Mouse (Mus musculus): ENCODE measurements at regions not wholly inside any gene's neighbourhood (a gene's known extent, or its start where the extent isn't known, plus 50 kb on each side); places are given as distances from the start of the nearest gene placed in this dataset.
A peak's percentile ranks its signal among the peaks of the same experiment; 100 is the strongest.
"Not testable (repeated sequence)": the region's sequence is repeated elsewhere in the genome, so short reads cannot be mapped to it uniquely, and the experiment has no call there.

GRCm38 (mm10) chr12:77588297-77588696 lies 350.4 kb downstream of the Fut8 start:
- DNase-seq (ENCODE audit: low spot score in 2 of 2), result no peak

DNA sequence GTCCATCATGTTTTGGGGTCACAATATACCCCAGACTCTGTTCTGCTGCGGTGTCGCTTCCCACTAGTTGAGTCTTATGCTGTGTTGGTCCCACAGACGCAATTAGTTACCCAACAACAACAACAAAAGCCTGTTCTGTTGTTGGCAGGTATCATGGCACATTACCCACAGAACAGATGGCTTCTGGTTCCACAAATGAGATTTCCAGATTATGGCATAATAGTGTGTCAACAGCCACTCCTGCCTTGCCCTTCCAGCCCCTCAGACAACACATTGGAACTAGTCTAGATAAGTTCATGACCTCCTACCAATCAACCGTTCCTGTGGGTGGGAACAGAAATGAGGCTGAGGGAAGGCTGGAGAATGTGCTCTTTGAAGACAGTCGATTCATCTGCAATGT lies 351.5 kb downstream of the Fut8 start:
- no peak for DNase-seq (ENCODE audit: low spot score in 2 of 2)

DNA sequence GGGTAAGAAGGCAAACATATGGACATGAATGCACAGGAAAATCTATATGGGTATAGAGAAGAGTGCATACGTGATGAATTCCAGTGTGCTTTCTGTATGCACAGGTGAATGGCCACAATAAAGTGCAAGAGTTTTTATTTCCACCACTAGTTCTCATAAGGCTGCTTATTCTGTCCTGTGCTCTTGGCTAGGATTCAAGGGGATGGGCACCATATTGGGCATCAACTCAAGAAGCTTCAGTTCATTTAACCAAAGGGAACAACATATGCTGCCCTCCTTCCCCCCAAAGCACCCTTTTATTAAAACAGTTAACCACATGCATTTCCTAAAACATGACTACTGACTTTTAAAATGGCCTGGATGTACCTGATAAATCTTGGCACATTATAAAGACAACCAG lies 356.2 kb downstream of the Fut8 start:
- DNase-seq (ENCODE audit: low spot score in 2 of 2), result no peak

- no peak for DNase-seq (ENCODE audit: low spot score in 2 of 2)
These were observed 356.7 kb downstream of the Fut8 start for GRCm38 (mm10) chr12:77594657-77595056.

DNA sequence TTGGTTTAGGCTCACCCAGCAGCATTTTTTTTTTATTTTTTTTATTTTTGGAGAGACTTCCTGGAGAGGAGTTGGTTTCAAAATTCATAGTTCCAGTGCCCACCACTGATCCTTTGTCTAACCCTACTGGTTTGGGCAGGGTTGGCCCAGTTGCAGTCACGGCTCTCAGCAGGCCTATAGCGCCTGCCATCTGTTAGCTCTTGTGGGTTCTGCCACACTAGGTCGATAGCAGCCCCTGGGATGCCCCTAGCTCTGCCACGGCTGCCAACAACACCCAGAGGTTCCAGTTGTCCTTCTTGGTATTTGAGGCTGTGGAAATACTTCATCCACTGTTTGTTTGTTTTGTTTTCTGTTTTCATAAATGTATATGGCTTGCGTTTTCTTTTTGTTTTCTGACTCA lies 357.9 kb downstream of the Fut8 start:
- DNase-seq (ENCODE audit: low spot score in 2 of 2), result no peak

- no peak for DNase-seq (ENCODE audit: low spot score in 2 of 2)
These were observed 358.8 kb downstream of the Fut8 start for GRCm38 (mm10) chr12:77596676-77597075.

DNA sequence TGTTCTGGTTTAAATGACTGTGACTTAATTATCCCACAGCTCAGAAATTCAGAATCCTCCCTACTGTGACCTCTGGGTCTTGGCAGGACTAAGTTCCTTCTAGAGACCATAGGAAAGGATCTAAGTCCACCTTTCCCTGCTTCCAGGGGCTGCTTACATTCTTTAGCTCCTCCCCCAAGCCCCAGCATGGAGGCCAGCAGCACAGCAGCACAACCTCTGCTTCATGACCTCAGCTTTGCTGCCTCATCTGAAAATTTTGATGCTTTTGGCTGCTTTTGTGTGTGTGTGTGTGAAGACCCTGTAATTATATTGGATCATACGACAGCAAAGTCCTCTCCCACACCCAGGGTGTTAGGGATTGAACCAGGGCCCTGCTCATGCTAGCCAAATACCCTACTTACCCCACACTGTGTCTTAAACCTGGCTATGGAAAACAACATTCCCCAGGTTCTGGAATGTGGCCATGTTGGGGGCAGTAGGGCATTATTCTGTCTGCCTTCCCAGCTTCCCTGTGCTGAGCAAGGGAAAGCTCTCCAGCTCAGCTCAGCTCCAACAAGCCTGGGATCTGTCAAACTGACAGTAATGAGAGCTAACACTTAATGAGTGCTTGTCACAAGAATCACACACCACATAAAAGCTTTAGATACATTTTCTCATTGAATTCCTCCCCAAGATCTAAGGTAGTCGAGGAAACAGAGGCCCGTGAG lies 359.9 kb downstream of the Fut8 start:
- no peak for DNase-seq (ENCODE audit: low spot score in 2 of 2)

- DNase-seq (ENCODE audit: low spot score in 2 of 2), result peak; percentile 7 to 8
These were observed 360.4 kb downstream of the Fut8 start for GRCm38 (mm10) chr12:77598334-77598715.

DNA sequence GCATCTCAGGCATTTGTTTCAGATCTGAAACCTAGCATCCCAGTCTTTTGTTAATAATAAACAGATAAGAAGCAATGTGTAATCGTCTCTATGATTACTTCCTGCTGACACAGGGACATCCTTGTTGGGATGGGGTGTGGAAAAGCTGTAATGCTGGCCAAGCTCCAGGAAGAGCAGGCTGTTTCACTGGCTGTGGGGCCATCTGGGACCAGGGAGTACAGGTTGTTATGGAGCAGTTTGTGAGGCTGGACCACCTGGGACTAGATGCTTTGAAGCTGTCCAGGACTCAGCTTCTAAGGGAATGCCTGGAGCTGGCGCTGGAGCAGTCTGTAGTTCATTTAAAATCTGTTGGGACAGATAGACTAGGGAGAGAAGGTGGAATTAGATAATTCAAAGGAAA lies 361.5 kb downstream of the Fut8 start:
- no peak for DNase-seq (ENCODE audit: low spot score in 2 of 2)

DNA sequence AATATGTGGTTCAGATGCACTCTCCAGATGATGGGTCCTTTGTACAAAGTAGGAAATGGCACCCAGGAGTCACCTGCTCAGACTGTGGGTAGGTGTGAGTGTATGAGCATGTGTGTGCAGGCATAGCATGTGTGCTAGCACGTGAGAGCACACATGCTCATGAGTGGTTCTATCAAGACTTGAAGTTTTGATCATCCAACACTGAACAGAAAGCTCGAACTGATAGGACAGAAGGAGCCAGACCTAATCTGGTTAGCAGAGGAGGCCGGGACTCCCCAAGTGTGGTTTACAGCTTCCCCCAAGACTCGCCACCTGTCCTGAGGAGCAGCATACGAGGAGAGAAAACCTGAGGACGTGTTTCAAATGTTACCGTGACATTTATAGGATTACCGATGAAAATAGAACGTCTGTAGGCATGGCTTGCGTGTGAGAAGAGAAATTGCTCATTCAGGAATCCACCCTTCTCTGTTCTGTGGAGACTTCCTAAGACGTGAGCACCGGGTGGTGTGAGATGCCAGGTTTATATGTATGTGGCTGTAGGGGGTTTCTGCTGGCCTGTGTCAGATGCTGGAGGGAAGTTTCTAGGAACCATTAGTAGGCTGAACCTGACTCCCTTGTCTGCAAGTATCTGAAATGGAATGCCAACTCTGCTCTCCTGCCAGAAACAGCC lies 366.0 kb downstream of the Fut8 start:
- DNase-seq (ENCODE audit: low spot score in 2 of 2), result no peak

DNA sequence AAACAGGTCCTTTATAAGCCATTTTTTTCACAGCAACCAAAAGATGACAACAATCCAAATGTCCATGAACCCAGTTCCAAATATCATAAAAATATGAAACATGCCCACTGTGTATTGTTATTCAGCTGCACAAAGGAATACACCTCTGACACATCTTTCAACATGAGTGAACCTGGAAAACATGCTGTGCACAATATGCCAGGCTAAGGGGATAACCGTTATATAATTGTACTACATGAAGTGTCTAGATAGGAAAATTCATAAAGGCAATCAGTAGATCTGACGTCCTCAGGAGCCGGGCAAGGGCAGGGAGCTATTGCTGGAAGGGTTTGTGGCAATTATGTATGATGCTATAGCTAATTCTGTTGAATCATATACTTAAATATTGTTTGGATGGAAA lies 379.6 kb downstream of the Fut8 start:
- DNase-seq (ENCODE audit: low spot score in 2 of 2), result no peak

DNA sequence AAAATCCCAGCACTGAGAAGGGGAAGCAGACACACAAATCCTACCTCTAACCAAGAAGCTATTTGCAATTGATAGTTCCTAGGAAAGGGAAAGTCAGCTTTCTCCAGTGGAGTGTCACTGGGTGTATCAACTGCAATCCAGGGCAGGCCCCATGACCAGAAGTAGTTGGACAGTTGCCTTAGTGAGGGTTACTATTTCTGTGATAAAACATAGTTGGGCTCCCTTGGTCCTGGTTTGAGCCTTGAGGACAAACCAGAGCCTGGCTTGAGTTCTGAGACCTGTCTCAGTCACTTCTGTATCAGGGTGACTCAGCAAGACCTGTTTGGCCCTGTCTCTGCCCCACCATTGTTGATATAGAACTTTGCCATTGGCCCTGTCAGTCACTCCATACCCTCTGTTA lies 384.3 kb downstream of the Fut8 start:
- DNase-seq (ENCODE audit: low spot score in 2 of 2), result no peak

- DNase-seq (ENCODE audit: low spot score in 2 of 2), result not testable (repeated sequence)
These were observed 386.4 kb downstream of the Fut8 start for GRCm38 (mm10) chr12:77624323-77624722.

DNA sequence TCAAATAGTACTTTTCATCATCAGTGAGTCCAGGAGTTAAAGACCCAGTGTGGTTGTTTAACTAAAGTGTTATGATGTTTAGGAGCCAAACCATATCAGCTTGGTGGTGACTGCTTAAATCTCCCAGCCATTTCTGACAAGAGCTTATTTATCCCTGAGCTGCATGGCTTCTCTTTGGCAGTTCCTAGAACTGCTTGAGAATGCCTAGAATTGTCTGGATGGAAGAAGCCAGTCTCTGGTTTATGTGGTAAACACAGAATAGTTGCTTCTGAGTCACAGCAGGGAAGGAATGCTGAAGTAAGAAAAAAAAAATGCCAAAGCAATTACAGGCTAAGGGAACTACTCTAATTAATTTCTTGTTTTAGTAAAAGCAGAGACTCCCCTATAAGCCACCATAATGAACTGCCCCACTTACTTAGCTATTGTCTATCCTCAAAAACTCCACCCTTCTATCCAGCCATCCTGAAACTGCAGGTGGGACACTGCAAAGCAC lies 390.5 kb downstream of the Fut8 start:
- no peak for DNase-seq (ENCODE audit: low spot score in 2 of 2)

DNA sequence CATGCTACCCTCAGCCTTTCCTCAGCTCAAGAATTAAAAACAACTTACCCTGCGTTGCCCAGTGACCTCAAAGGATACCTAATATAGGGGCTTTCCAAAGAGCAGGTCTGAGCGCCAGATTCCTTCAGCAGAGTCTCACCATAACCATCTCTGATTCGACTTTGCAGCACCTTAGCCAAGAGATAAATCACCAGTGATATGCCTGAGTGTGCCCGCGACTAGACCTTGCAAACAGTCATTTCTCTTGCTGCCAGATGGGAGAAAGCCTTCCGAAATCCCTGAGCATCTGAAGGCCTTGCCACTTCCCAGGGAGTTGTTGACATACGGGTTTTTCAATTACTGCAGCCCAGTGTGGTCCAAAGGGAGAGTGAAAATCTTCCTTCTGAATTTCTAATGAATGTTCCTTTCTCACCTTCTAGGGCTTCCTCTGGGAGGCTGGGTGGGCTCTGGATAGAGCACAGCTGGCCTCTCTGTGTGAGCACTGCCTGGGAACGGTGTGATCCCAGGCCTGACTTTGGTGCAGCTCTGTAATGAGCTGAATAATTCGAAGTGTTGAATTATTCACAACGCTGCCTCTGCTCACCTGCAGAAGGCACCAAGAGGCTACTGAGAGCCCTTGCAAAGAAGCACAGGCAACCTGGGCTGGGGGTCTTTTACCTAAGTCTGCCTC lies 396.2 kb downstream of the Fut8 start:
- no peak for DNase-seq (ENCODE audit: low spot score in 2 of 2)

- no peak for DNase-seq (ENCODE audit: low spot score in 2 of 2)
These were observed 400.3 kb downstream of the Fut8 start for GRCm38 (mm10) chr12:77638266-77638665.

- no peak for DNase-seq (ENCODE audit: low spot score in 2 of 2)
These were observed 404.4 kb downstream of the Fut8 start for GRCm38 (mm10) chr12:77642336-77642735.

GRCm38 (mm10) chr12:77647841-77648240 lies 409.9 kb downstream of the Fut8 start:
- DNase-seq (ENCODE audit: low spot score in 2 of 2), result no peak

- no peak for DNase-seq (ENCODE audit: low spot score in 2 of 2)
These were observed 416.4 kb downstream of the Fut8 start for GRCm38 (mm10) chr12:77654282-77654681.

GRCm38 (mm10) chr12:77657060-77657459 lies 419.1 kb downstream of the Fut8 start:
- DNase-seq (ENCODE audit: low spot score in 2 of 2), result no peak

- DNase-seq (ENCODE audit: low spot score in 2 of 2), result no peak
These were observed 420.0 kb downstream of the Fut8 start for GRCm38 (mm10) chr12:77657878-77658277.

GRCm38 (mm10) chr12:77663180-77663579 lies 425.3 kb downstream of the Fut8 start:
- DNase-seq (ENCODE audit: low spot score in 2 of 2), result no peak
